Mouse (Mus musculus) ES-Bruce4 (cell line): ENCODE data around the gene Gm28042.

Source experiments
- CTCF ChIP-seq: IDR thresholded peaks from one replicate; pipeline ENCODE4 v1.8.1; 2011; ENCODE audit warnings: low read depth, low read length
- POLR2A ChIP-seq: IDR thresholded peaks from one replicate; pipeline ENCODE4 v1.8.1; 2011; ENCODE audit warnings: low read length; ENCODE audit not compliant: insufficient read depth

DNA sequence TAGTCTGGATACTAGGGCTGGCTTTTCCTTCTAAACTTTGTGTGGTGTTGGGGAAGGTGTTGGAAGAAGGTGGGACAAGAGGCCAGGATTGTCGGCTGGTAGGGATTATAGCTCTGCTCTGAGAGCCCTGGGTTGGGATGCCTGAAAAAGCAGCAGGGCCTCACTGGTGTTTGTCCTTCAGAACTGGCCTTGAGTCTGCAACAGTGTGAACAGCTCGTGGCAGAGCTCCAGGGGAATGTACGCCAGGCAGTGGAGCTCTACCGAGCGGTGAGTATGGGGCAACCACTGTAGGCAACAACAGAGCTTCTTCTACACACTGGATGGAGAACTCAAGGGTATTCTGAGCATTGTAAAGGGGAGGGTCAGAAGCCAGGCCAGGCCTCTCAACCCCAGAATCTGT, 3.0 kb upstream of the Gm28042 start:
- TF ChIP-seq POLR2A (no peak), CTCF (no peak)
